Mouse (Mus musculus): ENCODE measurements around the gene Atp2a2.

Atp2a2 gene

DNA sequence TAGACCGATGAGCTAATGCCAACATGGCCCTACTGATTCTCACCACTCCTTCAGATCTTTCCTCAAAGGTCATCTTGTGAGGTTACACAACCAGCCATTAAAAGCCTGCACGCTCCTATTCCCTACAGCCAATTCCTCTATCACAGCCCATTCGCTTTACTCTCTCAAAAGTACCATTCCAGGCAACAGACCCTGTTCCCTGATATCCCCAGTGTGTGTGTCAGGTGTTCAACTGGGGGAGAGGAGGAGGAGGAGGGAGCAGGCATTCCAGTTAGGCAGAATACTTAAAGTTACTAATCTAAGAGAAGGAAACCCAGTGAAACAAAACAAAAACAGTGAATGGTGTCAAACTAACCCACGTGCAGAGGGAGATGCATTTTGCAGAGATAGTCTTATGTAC is 5.0 kb downstream of the Atp2a2 start:
- WGBS, result 39% methylated on average over 4 of the region's 4 CpGs

- 16% methylated on average over 1 of the region's 1 CpGs for WGBS
These were observed 7.6 kb downstream of the Atp2a2 start for GRCm38 (mm10) chr5:122494449-122494848.

DNA sequence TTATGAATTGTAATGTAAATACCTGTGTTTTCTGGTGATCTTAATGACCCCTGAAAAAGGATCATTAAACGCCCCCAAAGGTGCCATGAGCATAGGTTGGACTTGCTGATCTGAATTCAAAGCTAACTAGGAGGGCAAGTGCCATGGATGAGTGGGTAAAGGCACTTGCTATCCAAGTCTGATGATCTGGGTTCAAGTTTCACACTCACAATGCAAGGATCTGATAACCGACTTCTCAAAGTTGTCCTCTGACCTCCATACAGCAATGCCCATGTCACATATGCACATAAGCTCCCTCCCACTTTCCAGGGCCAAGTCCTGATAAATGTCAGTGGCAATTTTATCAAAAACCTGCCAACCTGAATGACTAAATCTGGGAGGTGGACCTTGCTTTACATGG is 9.0 kb downstream of the Atp2a2 start:
- WGBS, result 85% methylated on average over 2 of the region's 2 CpGs

GRCm38 (mm10) chr5:122491385-122491784 is 10.6 kb downstream of the Atp2a2 start:
- 64% methylated on average over 10 of the region's 10 CpGs for WGBS

GRCm38 (mm10) chr5:122490148-122490547 is 11.9 kb downstream of the Atp2a2 start:
- 97% methylated on average over 2 of the region's 2 CpGs for WGBS

- 40% methylated on average over 6 of the region's 6 CpGs for WGBS
These were observed 14.2 kb downstream of the Atp2a2 start for GRCm38 (mm10) chr5:122487825-122488224.

GRCm38 (mm10) chr5:122486243-122486642 is 15.8 kb downstream of the Atp2a2 start:
- 67% methylated on average over 5 of the region's 5 CpGs for WGBS

DNA sequence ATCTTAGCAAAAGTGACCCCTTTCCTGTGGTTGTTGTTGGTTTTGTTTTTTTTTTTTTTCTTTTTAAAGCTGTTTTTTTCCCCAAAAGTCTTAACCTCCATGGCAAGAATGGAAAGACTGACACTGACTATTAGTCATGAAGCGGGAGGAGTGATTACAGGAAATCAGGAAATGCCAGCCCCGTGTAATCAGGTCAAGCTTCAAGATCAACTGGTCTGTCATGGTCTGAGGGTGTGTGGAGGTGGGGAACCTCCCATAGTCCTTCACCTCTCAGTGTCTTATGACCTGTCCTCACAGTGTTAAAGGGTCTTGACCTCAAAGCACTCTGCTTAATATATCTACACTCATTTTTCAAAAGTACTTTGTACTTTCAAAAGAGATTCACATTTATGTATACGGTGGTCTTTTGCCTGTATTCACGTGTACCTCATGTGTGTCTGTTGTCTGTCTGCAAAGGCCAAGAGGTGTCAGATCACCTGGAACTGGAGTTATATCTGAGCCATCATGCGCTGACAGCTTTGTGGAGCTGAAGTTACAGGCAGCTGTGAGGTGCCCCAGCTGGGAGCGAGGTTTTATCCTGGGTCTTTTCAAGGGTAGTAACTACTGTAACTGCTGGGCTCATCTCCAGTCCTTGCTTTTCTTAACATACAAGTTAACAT is 19.2 kb downstream of the Atp2a2 start:
- 78% methylated on average over 6 of the region's 6 CpGs for WGBS

DNA sequence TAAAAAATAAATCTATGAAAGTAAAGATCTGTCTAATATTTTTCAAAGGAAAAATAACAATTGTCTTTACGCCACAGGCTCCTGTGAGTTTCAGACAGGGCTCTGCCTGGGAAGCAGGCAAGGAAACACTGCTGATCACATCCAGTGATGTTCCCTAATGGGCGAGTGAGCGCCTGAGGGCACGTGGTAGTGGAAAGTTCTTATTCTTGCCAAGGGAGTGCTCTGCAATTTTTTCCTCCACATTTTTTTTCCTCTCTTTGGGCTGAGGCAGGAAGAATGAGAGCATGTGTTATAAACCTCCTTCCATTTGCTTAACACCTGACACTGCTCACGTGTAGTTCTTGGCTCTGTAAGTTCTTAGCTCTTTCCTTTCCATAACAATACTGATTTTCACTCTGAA is 20.2 kb downstream of the Atp2a2 start:
- 33% methylated on average over 5 of the region's 5 CpGs for WGBS

DNA sequence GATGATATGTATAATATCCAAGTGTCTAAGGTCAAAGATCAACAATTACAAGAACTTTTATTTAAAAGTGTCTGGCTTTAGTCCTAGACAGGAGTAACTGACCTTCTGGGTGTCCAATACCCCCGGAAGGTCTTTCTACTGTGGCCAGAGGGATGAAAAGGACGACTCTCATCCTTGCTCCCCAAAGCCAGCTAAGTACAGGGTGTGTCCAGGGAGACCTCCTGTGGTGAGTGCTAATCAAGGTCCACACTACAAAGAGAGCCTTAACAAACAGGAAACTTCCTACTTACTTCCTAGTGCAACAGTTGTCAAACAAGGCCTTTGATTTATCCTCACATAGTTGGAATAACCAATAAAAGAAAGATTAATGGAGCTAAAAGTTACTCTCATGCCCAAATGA is 22.9 kb downstream of the Atp2a2 start:
- 43% methylated on average over 2 of the region's 2 CpGs for WGBS

GRCm38 (mm10) chr5:122477492-122477891 is 24.5 kb downstream of the Atp2a2 start:
- WGBS, result 76% methylated on average over 3 of the region's 3 CpGs

- WGBS, result 70% methylated on average over 3 of the region's 3 CpGs
These were observed 25.9 kb downstream of the Atp2a2 start for GRCm38 (mm10) chr5:122476078-122476477.

GRCm38 (mm10) chr5:122474643-122475363 is 27.2 kb downstream of the Atp2a2 start:
- WGBS, result 71% methylated on average over 4 of the region's 4 CpGs

GRCm38 (mm10) chr5:122471658-122472057 is 30.4 kb downstream of the Atp2a2 start:
- 52% methylated on average over 5 of the region's 5 CpGs for WGBS

DNA sequence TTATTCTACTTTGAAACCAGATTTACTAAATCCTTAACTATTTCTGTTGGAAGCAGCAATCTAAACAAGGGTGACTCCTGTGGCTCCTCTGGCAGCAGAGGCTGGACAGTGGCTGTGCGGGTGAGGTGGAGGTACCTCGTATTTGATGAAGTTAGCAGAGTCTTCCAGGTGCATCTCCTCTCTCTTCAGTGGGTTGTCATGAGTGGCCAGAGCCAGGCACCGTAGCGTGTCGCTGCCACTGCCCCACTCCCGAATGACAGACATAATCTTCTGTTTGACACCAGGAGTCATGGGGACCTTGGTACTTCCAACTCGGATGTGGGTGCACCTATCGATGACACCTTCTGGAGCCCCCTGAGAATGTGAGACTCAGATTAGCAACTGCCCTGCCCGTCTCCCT is 40.6 kb downstream of the Atp2a2 start:
- WGBS, result 91% methylated on average over 9 of the region's 9 CpGs

- WGBS, result 54% methylated on average over 11 of the region's 11 CpGs
These were observed 41.4 kb downstream of the Atp2a2 start for GRCm38 (mm10) chr5:122460656-122461055.

DNA sequence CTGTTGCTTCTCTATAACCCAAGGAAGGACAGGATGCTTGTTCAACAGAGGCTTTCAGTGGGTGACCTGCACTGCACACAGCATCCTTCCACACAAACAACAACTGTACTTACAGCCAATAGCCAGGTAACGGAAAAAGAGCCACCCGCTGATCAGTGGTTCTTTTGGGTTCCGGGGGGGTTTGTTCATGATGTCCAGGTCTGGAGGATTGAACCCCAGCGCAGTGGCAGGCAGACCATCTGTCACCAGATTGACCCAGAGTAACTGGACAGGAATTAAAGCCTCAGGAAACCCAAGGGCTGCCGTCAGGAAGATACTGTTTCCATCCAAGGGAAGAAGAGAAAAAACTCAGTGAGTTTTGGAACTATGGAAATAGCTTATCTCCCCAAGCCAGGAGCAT is 42.7 kb downstream of the Atp2a2 start:
- 89% methylated on average over 5 of the region's 5 CpGs for WGBS

DNA sequence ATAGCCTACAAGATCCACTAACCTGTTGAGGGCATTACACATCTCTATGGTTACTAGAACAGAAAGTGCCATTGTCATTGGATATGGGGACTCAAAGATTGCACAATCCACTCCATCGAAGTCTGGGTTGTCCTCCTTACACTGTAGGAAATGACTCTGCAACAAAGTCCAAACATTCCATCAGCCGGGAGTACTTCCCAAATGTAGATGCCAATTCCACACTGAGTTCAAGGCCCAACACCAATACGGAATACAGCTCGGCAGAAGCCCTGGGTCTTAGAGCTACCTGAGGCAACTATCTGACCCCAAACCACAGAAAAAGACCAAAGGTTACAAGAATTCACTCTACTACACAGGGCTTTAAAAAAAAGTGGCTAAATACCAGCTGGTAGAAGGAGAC is 44.0 kb downstream of the Atp2a2 start:
- WGBS, result 74% methylated on average over 4 of the region's 4 CpGs

GRCm38 (mm10) chr5:122457054-122457453 is 45.0 kb downstream of the Atp2a2 start:
- WGBS, result 65% methylated on average over 9 of the region's 9 CpGs

- WGBS, result 67% methylated on average over 3 of the region's 3 CpGs
These were observed 46.4 kb downstream of the Atp2a2 start for GRCm38 (mm10) chr5:122455584-122455983.

DNA sequence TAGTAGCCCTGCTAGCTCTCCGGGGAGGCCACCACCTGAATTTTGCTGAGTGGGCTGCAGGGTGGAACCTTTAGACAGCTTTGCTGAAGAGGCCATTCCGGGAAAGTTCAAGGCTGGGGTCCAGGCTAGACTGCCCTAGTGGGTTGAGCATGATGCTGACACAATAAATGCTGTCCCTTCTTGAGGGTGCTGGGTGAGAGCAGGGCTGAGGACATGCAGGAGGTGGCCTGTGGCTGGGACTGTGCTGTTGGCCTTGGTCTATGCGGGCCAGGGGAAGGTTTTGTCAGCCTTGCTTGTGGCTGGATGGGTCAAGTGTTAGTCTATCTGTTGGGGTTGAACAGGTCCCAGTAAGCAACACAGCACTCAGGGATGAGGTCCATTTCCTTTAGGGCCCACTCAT is 47.1 kb downstream of the Atp2a2 start:
- 78% methylated on average over 3 of the region's 3 CpGs for WGBS

GRCm38 (mm10) chr5:122454442-122454841 is 47.6 kb downstream of the Atp2a2 start:
- WGBS, result 61% methylated on average over 4 of the region's 4 CpGs

- 69% methylated on average over 6 of the region's 6 CpGs for WGBS
These were observed 48.8 kb downstream of the Atp2a2 start for GRCm38 (mm10) chr5:122453188-122453587.

All from cerebral cortex, adult 2 months (tissue).